Mouse (Mus musculus): Measurements from ENCODE around the gene Igsf3. TPM values are rescaled to one million over a fixed set of nuclear protein-coding genes. Genes with fewer than 3 reads are reported as not detected.

Igsf3 gene
- polyA plus RNA-seq, 1 experiment from 2014 or later, result 35.3 TPM

DNA sequence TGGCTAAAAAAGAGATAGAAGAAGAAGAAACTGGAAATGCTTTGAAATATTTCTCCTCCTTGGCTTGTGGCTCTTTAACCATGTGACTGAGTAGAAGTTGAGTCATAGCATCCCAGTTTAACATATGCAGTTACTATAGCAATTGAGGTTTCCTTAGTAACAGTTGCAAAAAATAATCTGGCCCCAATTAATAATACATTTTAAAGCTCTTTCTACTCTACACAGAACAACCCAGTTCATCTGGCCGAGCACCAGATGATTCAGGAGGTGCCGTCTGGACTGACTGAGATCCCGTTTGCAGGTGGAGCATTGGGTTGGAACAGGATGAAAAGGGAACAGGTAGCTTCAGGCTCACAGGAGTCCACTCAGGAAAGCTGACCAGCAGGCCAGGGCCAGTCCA, 71.9 kb downstream of the Igsf3 start:
- H3K4me3 ChIP-seq (replicated peaks; ENCODE audit: low read length), result no peak overlapping the region
- H3K36me3 ChIP-seq (ENCODE audit: control insufficient read depth, insufficient read depth, low read length), result no peaks in the 10 kb centered on the region
- WGBS, result 64% methylated on average over 3 of the region's 3 CpGs
- H3K4me2 ChIP-seq (ENCODE audit: low read depth, low read length), result no peak overlapping the region
- no peaks in the 10 kb centered on the region for H3K27me3 ChIP-seq (ENCODE audit: control insufficient read depth, insufficient read depth, low read length)
- ATAC-seq (ENCODE audit: insufficient read depth, low FRiP score), result no peak
- no peaks in the 10 kb centered on the region for H3K9me3 ChIP-seq (replicated peaks; ENCODE audit: control insufficient read depth, low read length)
- H3K9ac ChIP-seq (ENCODE audit: low read length), result no peak overlapping the region
- H3K4me1 ChIP-seq (ENCODE audit: control insufficient read depth, insufficient read depth, low read length), result peaks cover 17% of the 10 kb centered on the region; the same call in 1 of the 2 replicates
- H3K27ac ChIP-seq (ENCODE audit: low read length), result no peak overlapping the region

DNA sequence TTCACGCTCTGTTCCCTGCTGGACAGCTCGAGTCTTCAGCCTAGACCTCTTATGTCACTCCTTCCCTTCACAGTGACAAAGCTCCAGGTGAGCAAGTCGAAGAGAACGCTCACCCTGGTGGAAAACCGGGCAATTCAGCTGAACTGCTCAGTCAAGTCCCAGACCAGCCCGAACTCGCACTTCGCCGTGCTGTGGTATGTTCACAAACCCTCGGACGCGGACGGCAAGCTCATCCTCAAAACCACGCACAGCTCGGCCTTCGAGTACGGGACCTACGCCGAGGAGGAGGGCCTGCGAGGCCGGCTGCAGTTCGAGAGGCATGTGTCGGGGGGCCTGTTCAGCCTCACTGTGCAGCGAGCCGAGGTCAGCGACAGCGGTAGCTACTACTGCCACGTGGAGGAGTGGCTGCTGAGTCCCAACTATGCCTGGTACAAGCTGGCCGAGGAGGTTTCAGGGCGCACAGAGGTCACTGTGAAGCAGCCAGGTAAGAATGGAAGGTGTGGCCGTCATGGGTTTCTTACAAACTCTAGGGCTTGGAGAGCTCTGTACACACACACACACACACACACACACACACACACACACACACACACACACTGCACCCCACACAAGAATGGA, 74.0 kb downstream of the Igsf3 start:
- H3K36me3 ChIP-seq (ENCODE audit: control insufficient read depth, insufficient read depth, low read length), result no peaks in the 10 kb centered on the region; the same call in 1 of the 2 replicates
- no peak overlapping the region for H3K4me3 ChIP-seq (replicated peaks; ENCODE audit: low read length)
- no peak overlapping the region for H3K9ac ChIP-seq (ENCODE audit: low read length)
- H3K27me3 ChIP-seq (ENCODE audit: control insufficient read depth, insufficient read depth, low read length), result no peaks in the 10 kb centered on the region
- peaks cover 17% of the 10 kb centered on the region; the same call in 1 of the 2 replicates for H3K4me1 ChIP-seq (ENCODE audit: control insufficient read depth, insufficient read depth, low read length)
- WGBS, result 71% methylated on average over 31 of the region's 31 CpGs
- ATAC-seq (ENCODE audit: insufficient read depth, low FRiP score), result peak; percentile 93
- H3K27ac ChIP-seq (ENCODE audit: low read length), result peak overlapping the region; percentile 86
- no peak overlapping the region for H3K4me2 ChIP-seq (ENCODE audit: low read depth, low read length)
- no peaks in the 10 kb centered on the region for H3K9me3 ChIP-seq (replicated peaks; ENCODE audit: control insufficient read depth, low read length)

DNA sequence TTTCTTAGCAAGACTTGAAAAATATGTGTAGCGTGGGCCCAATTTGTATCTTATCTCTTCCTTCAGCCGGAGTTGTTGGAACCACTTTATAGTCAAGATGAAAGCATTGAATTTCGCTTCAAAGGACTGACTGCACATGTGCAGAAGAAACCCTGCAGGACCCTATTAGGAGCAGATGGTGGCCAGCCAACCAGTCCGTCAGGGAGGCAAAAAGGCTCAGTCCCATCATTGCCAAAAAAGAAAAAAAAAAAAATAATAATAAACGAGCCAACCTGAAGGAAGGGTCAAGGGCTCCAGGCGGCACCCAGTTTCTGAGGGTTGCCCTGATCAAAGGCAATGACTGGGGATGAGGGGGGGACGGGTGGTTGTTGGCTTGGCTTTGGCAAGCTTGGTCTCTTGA, 83.7 kb downstream of the Igsf3 start:
- no peak overlapping the region for H3K4me3 ChIP-seq (replicated peaks; ENCODE audit: low read length)
- H3K27ac ChIP-seq (ENCODE audit: low read length), result no peak overlapping the region
- 80% methylated on average over 7 of the region's 7 CpGs for WGBS
- peaks cover 18% of the 10 kb centered on the region for H3K36me3 ChIP-seq (ENCODE audit: control insufficient read depth, insufficient read depth, low read length)
- no peaks in the 10 kb centered on the region for H3K4me1 ChIP-seq (ENCODE audit: control insufficient read depth, insufficient read depth, low read length)
- H3K9ac ChIP-seq (ENCODE audit: low read length), result no peak overlapping the region
- no peaks in the 10 kb centered on the region; the same call in 1 of the 2 replicates for H3K9me3 ChIP-seq (replicated peaks; ENCODE audit: control insufficient read depth, low read length)
- no peak overlapping the region for H3K4me2 ChIP-seq (ENCODE audit: low read depth, low read length)
- ATAC-seq (ENCODE audit: insufficient read depth, low FRiP score), result no peak
- no peaks in the 10 kb centered on the region for H3K27me3 ChIP-seq (ENCODE audit: control insufficient read depth, insufficient read depth, low read length)

DNA sequence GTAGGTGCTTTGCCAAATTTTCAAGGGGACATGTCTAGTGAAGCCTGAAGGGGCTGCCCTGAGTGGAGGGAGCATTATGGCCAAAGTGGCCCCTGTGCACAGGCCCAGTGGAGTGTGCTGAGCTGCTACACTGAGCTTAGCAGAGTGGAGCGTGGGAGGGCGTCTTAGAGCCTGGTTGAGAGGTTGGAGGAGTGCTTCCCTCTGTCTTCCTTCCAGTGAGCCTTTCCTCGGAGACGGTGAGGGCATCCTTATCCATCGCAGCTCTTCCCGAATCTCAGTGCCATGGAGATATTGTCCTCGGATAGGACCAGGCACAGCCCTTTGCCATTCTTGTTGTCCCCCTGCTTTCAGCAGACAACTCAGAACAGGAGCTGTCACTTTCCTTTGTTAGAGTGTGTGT, 84.2 kb downstream of the Igsf3 start:
- Histone ChIP-seq H3K9me3 (replicated peaks; ENCODE audit: control insufficient read depth, low read length) (no peaks in the 10 kb centered on the region; the same call in 1 of the 2 replicates), H3K9ac (ENCODE audit: low read length) (no peak overlapping the region), H3K4me3 (replicated peaks; ENCODE audit: low read length) (no peak overlapping the region), H3K4me1 (ENCODE audit: control insufficient read depth, insufficient read depth, low read length) (no peaks in the 10 kb centered on the region), H3K27ac (ENCODE audit: low read length) (peak overlapping the region; percentile 50; the same call in 1 of the 2 replicates), H3K4me2 (ENCODE audit: low read depth, low read length) (no peak overlapping the region), H3K27me3 (ENCODE audit: control insufficient read depth, insufficient read depth, low read length) (no peaks in the 10 kb centered on the region), H3K36me3 (ENCODE audit: control insufficient read depth, insufficient read depth, low read length) (peaks cover 18% of the 10 kb centered on the region)
- 81% methylated on average over 7 of the region's 7 CpGs for WGBS
- ATAC-seq (ENCODE audit: insufficient read depth, low FRiP score), result no peak

DNA sequence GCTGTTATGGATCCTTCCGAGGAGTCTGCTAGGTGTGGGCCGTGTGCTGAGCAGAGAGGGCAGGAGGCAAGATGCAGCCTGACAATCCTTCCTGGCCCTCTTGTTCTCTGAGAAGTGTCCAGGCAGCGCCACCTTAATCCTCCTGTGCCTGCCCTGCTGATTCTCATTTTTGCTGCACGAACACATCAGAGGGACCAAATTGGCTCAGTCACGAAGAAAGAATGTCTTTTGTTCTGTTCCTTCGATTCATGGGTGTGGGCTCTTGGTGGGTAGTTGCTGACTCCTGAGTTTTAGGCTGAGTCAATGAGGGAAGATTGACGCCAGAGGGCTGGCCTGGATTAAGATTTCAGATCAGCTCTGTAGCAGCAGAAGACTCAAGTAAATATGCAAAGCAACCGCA, 84.9 kb downstream of the Igsf3 start:
- peaks cover 18% of the 10 kb centered on the region for H3K36me3 ChIP-seq (ENCODE audit: control insufficient read depth, insufficient read depth, low read length)
- H3K4me2 ChIP-seq (ENCODE audit: low read depth, low read length), result no peak overlapping the region
- H3K9me3 ChIP-seq (replicated peaks; ENCODE audit: control insufficient read depth, low read length), result no peaks in the 10 kb centered on the region; the same call in 1 of the 2 replicates
- peak overlapping the region; percentile 50 for H3K27ac ChIP-seq (ENCODE audit: low read length)
- no peak for ATAC-seq (ENCODE audit: insufficient read depth, low FRiP score)
- H3K9ac ChIP-seq (ENCODE audit: low read length), result no peak overlapping the region; the same call in 1 of the 2 replicates
- H3K4me1 ChIP-seq (ENCODE audit: control insufficient read depth, insufficient read depth, low read length), result no peaks in the 10 kb centered on the region
- H3K4me3 ChIP-seq (replicated peaks; ENCODE audit: low read length), result no peak overlapping the region
- H3K27me3 ChIP-seq (ENCODE audit: control insufficient read depth, insufficient read depth, low read length), result no peaks in the 10 kb centered on the region
- WGBS, result 43% methylated on average over 8 of the region's 8 CpGs

DNA sequence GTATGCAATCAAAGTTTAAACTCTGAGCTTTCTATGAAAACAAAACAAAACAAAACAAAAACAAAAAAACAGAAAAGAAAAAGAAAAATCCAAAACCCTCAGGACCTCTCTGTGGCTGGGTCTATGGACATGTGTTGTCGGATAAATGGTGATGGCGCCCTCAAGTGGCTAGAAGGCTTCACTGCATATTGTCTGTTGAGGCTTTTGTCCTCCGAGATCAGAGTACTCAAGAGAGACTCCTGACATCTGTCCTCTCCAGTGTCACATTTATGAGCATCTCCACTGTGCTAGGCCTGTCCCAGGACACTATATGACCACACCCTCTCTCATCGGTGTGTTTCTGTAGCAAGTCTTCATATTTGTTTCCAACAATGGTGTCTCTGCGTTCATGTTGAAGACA, 85.4 kb downstream of the Igsf3 start:
- WGBS, result 21% methylated on average over 5 of the region's 5 CpGs
- Histone ChIP-seq H3K4me2 (ENCODE audit: low read depth, low read length) (no peak overlapping the region), H3K9me3 (replicated peaks; ENCODE audit: control insufficient read depth, low read length) (no peaks in the 10 kb centered on the region; the same call in 1 of the 2 replicates), H3K4me3 (replicated peaks; ENCODE audit: low read length) (no peak overlapping the region), H3K27me3 (ENCODE audit: control insufficient read depth, insufficient read depth, low read length) (no peaks in the 10 kb centered on the region), H3K9ac (ENCODE audit: low read length) (no peak overlapping the region), H3K36me3 (ENCODE audit: control insufficient read depth, insufficient read depth, low read length) (peaks cover 18% of the 10 kb centered on the region), H3K27ac (ENCODE audit: low read length) (peak overlapping the region; percentile 25; the same call in 1 of the 2 replicates), H3K4me1 (ENCODE audit: control insufficient read depth, insufficient read depth, low read length) (no peaks in the 10 kb centered on the region)
- ATAC-seq (ENCODE audit: insufficient read depth, low FRiP score), result peak; percentile 2; the same call in 1 of the 2 replicates

DNA sequence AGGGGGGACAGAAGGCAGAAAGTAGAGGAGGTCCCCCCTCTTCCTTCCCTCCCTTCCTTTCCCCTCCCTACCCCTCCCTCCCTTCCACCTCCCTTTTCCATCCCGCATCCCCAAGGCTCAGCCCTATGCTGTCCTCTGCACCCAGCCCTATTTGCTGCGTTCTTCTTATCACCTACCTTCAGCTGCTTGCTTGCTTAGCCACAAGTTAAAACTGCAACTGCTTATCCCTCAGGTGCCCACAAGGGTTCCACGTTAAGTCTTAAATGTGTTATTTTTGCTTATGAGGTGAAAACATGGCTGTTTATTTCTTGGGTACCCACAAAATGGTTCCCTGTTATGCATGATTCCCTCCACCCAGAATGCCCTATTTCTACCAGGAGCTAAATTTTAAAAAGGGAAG, 86.6 kb downstream of the Igsf3 start:
- WGBS, result 65% methylated on average over 3 of the region's 3 CpGs
- H3K4me3 ChIP-seq (replicated peaks; ENCODE audit: low read length), result no peak overlapping the region
- ATAC-seq (ENCODE audit: insufficient read depth, low FRiP score), result no peak

DNA sequence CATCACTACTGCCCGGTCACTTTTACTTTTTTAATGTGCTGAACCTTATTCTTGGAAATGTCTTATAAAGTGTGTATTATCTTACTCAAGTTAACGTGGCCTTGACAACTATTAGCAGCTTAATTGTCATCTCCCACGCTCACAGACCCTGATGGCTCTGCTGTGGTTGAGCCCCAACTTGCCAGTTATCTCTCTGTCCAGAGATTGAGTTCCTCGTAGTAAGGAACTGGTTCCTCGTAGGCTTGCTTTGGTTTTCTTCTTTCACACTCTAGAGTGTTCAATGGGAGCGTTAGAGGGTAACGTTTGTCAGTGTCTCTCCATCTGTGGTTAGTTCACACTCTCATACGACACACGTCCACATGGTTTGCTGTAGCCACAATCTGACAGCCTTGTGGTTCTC, 92.8 kb downstream of the Igsf3 start:
- WGBS, result 87% methylated on average over 9 of the region's 9 CpGs
- Histone ChIP-seq H3K4me1 (ENCODE audit: control insufficient read depth, insufficient read depth, low read length) (peaks cover 10% of the 10 kb centered on the region; the same call in 1 of the 2 replicates), H3K9me3 (replicated peaks; ENCODE audit: control insufficient read depth, low read length) (no peaks in the 10 kb centered on the region)

More for the DNA sequence above, 86.6 kb downstream of the Igsf3 start:
- Histone ChIP-seq H3K4me1 (ENCODE audit: control insufficient read depth, insufficient read depth, low read length) (0 out of 2 replicates have a peak, but pooled peaks cover 5% of the 10 kb centered on the region), H3K4me2 (ENCODE audit: low read depth, low read length) (no peak overlapping the region), H3K9me3 (replicated peaks; ENCODE audit: control insufficient read depth, low read length) (no peaks in the 10 kb centered on the region; the same call in 1 of the 2 replicates), H3K9ac (ENCODE audit: low read length) (no peak overlapping the region), H3K36me3 (ENCODE audit: control insufficient read depth, insufficient read depth, low read length) (peaks cover 7% of the 10 kb centered on the region), H3K27ac (ENCODE audit: low read length) (no peak overlapping the region), H3K27me3 (ENCODE audit: control insufficient read depth, insufficient read depth, low read length) (no peaks in the 10 kb centered on the region)

DNA sequence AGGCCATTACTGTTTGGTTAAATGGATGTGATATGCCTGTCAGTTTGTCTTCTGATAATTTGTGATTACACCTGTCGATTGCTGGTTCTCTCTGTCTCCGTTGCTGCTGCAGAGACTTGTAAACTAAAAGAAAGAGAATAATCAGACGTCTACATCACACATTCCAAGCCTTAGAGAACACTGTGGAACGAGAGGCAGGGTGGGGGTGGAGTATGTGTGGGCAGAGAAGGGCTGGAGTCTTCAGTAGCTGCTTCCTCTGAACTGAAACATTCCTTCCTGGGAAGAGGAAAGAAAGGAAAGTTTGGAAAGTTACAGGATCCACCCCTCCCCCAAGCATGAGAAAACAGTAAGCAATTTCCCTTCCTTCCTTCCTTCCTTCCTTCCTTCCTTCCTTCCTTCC, 95.0 kb downstream of the Igsf3 start:
- no peaks in the 10 kb centered on the region for H3K27me3 ChIP-seq (ENCODE audit: control insufficient read depth, insufficient read depth, low read length)

More for the DNA sequence above, 92.8 kb downstream of the Igsf3 start:
- ATAC-seq (ENCODE audit: insufficient read depth, low FRiP score), result no peak
- Histone ChIP-seq H3K27ac (ENCODE audit: low read length) (no peak overlapping the region), H3K4me3 (replicated peaks; ENCODE audit: low read length) (no peak overlapping the region), H3K9ac (ENCODE audit: low read length) (no peak overlapping the region), H3K36me3 (ENCODE audit: control insufficient read depth, insufficient read depth, low read length) (no peaks in the 10 kb centered on the region), H3K27me3 (ENCODE audit: control insufficient read depth, insufficient read depth, low read length) (no peaks in the 10 kb centered on the region), H3K4me2 (ENCODE audit: low read depth, low read length) (no peak overlapping the region)

More for the DNA sequence above, 95.0 kb downstream of the Igsf3 start:
- Histone ChIP-seq H3K27ac (ENCODE audit: low read length) (no peak overlapping the region), H3K4me2 (ENCODE audit: low read depth, low read length) (no peak overlapping the region), H3K36me3 (ENCODE audit: control insufficient read depth, insufficient read depth, low read length) (no peaks in the 10 kb centered on the region), H3K4me3 (replicated peaks; ENCODE audit: low read length) (no peak overlapping the region), H3K9me3 (replicated peaks; ENCODE audit: control insufficient read depth, low read length) (no peaks in the 10 kb centered on the region), H3K9ac (ENCODE audit: low read length) (no peak overlapping the region), H3K4me1 (ENCODE audit: control insufficient read depth, insufficient read depth, low read length) (peaks cover 10% of the 10 kb centered on the region; the same call in 1 of the 2 replicates)
- WGBS, result 11% methylated on average over 4 of the region's 4 CpGs
- ATAC-seq (ENCODE audit: insufficient read depth, low FRiP score), result no peak
